Mouse (Mus musculus): ENCODE data around the gene Lhx2. TPM values are rescaled to one million over a fixed set of nuclear protein-coding genes. Genes with fewer than 3 reads are reported as not detected.

Lhx2 gene
- polyA plus RNA-seq, 1 experiment from 2014 or later: not detected

DNA sequence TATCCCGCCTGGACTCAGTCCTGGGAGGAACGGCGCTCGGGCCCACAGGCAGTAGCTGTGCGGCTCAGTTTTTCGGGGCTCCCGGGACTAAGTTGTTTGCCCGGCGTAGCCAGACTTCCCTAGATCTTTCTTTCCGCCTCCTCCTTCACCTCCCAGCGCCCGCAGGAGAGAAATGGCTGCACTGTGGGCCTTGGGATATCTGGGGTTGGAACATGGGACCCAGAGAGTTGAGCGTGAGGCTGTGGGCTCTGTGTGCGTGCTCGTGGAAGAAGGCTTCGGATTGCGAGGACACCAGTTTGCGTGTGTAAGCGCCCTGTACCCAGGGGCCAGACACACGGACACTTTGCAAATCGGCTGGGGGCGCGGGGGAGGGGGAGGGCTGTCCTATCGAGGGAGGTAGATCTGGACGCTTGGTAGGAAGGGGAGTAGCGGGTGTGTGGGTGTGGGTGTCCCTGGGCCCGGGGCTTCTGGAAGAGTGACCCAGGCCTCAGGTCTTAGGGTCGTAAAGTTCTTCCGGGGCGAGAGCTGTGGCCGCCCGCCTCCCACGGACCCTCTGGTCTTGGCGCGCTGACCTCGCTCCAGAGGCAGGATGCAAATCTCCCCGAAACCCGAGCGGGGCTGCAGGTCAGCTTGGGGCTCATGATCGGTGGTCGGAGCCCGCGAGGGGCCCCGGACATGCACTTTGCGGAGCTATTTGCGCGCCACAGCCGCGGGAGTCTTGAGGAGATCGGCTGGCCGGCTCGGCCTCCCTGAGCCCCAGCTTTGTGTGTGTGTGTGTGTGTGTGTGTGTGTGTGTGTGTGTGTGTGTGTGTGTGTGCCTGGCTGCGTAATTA, 17.6 kb downstream of the Lhx2 start:
- 2% methylated on average over 53 of the region's 53 CpGs for WGBS
- Histone ChIP-seq H3K27ac (ENCODE audit: low read length) (no peak overlapping the region), H3K4me1 (ENCODE audit: control insufficient read depth, insufficient read depth, low read length) (peaks cover 13% of the 10 kb centered on the region), H3K27me3 (ENCODE audit: control insufficient read depth, insufficient read depth, low read length) (peaks cover 92% of the 10 kb centered on the region), H3K9ac (ENCODE audit: low read length) (no peak overlapping the region), H3K36me3 (ENCODE audit: control insufficient read depth, insufficient read depth) (no peaks in the 10 kb centered on the region), H3K4me3 (ENCODE audit: low read length) (peak overlapping the region; percentile 15), H3K9me3 (replicated peaks; ENCODE audit: control insufficient read depth, low read length) (no peaks in the 10 kb centered on the region), H3K4me2 (ENCODE audit: low read depth, low read length) (peak overlapping the region; percentile 12; the same call in 1 of the 2 replicates)
- ATAC-seq (replicated peaks; ENCODE audit: extremely low read depth, insufficient read depth, low FRiP score): no peak

- H3K27ac ChIP-seq (ENCODE audit: low read length): no peak overlapping the region
- H3K9me3 ChIP-seq (replicated peaks; ENCODE audit: control insufficient read depth, low read length): no peaks in the 10 kb centered on the region
- H3K36me3 ChIP-seq (ENCODE audit: control insufficient read depth, insufficient read depth): no peaks in the 10 kb centered on the region
- no peak overlapping the region for H3K4me3 ChIP-seq (ENCODE audit: low read length)
- H3K27me3 ChIP-seq (ENCODE audit: control insufficient read depth, insufficient read depth, low read length): peaks cover 92% of the 10 kb centered on the region
- H3K4me2 ChIP-seq (ENCODE audit: low read depth, low read length): no peak overlapping the region
- no peak for ATAC-seq (replicated peaks; ENCODE audit: extremely low read depth, insufficient read depth, low FRiP score)
- 7% methylated on average over 35 of the region's 35 CpGs for WGBS
- H3K9ac ChIP-seq (ENCODE audit: low read length): no peak overlapping the region
- H3K4me1 ChIP-seq (ENCODE audit: control insufficient read depth, insufficient read depth, low read length): peaks cover 8% of the 10 kb centered on the region
Observed at GRCm38 (mm10) chr2:38357294-38358246, 18.5 kb downstream of the Lhx2 start.

DNA sequence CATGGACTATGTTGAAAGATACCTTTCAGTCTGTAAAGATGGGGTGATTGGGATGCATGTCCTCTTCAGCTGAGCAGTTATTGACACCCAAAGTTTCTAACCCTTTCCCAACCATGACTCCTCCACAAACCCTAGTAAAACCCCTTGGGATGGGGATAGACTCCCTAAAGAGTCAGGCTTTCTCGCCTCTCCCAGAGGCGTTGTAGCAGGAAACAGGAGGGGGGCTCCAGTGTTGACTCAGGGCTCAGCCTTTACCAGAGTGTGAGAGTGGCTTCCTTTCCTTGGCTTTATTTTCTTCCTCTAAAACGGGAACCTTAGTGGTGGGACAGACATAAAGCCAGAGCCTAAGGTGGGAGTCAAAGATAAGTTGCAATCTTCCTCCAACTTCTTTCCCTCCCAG, 19.5 kb downstream of the Lhx2 start:
- Histone ChIP-seq H3K9ac (ENCODE audit: low read length) (no peak overlapping the region), H3K4me3 (ENCODE audit: low read length) (no peak overlapping the region), H3K36me3 (ENCODE audit: control insufficient read depth, insufficient read depth) (no peaks in the 10 kb centered on the region), H3K4me1 (ENCODE audit: control insufficient read depth, insufficient read depth, low read length) (peaks cover 8% of the 10 kb centered on the region), H3K9me3 (replicated peaks; ENCODE audit: control insufficient read depth, low read length) (no peaks in the 10 kb centered on the region), H3K27ac (ENCODE audit: low read length) (no peak overlapping the region), H3K27me3 (ENCODE audit: control insufficient read depth, insufficient read depth, low read length) (peaks cover 92% of the 10 kb centered on the region), H3K4me2 (ENCODE audit: low read depth, low read length) (no peak overlapping the region)
- WGBS: 8% methylated on average over 3 of the region's 3 CpGs
- no peak for ATAC-seq (replicated peaks; ENCODE audit: extremely low read depth, insufficient read depth, low FRiP score)

DNA sequence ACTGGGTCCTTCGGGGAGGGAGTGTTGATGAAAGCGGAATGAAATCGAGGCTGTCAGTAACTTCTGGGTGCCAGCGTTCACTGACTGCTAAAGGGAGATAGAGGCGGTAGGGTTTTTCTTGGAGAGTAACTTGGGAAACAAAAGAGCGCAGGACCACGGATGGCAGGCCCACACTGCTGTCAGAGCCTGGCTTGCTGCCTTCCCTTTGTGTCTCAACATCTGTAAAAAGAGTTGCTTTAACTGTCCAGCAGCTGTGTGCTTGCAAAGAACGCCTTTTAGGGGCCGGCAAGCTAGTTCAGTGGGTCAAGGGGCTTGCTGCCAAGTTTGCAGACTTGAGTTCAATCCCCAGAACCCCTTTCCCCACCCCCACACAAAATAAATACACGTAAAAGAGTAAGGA, 20.1 kb downstream of the Lhx2 start:
- WGBS: under 1% methylated on average over 10 of the region's 10 CpGs
- no peak overlapping the region for H3K4me2 ChIP-seq (ENCODE audit: low read depth, low read length)
- no peak for ATAC-seq (replicated peaks; ENCODE audit: extremely low read depth, insufficient read depth, low FRiP score)
- H3K36me3 ChIP-seq (ENCODE audit: control insufficient read depth, insufficient read depth): no peaks in the 10 kb centered on the region
- no peak overlapping the region for H3K27ac ChIP-seq (ENCODE audit: low read length)
- no peak overlapping the region for H3K9ac ChIP-seq (ENCODE audit: low read length)
- H3K9me3 ChIP-seq (replicated peaks; ENCODE audit: control insufficient read depth, low read length): no peaks in the 10 kb centered on the region
- peaks cover 8% of the 10 kb centered on the region for H3K4me1 ChIP-seq (ENCODE audit: control insufficient read depth, insufficient read depth, low read length)
- peaks cover 91% of the 10 kb centered on the region for H3K27me3 ChIP-seq (ENCODE audit: control insufficient read depth, insufficient read depth, low read length)
- H3K4me3 ChIP-seq (ENCODE audit: low read length): no peak overlapping the region

DNA sequence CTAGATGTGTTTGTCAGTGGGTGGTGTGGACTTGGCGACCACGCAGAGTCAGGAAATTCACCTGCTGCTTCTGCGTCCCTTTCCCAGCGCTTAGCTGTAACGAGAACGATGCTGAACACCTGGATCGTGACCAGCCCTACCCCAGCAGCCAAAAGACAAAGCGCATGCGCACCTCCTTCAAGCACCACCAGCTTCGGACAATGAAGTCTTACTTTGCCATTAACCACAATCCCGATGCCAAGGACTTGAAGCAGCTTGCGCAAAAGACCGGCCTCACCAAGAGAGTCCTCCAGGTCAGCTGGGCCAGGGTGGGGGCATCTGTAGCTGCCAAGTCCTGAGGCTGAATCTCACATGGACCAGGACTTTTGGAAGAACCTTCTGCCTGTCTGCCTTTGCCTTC, 20.7 kb downstream of the Lhx2 start:
- no peak for ATAC-seq (replicated peaks; ENCODE audit: extremely low read depth, insufficient read depth, low FRiP score)
- no peak overlapping the region for H3K9ac ChIP-seq (ENCODE audit: low read length)
- no peak overlapping the region for H3K4me2 ChIP-seq (ENCODE audit: low read depth, low read length)
- no peaks in the 10 kb centered on the region for H3K36me3 ChIP-seq (ENCODE audit: control insufficient read depth, insufficient read depth)
- no peaks in the 10 kb centered on the region for H3K9me3 ChIP-seq (replicated peaks; ENCODE audit: control insufficient read depth, low read length)
- H3K27me3 ChIP-seq (ENCODE audit: control insufficient read depth, insufficient read depth, low read length): peaks cover 85% of the 10 kb centered on the region
- WGBS: 9% methylated on average over 13 of the region's 13 CpGs
- H3K27ac ChIP-seq (ENCODE audit: low read length): no peak overlapping the region
- H3K4me3 ChIP-seq (ENCODE audit: low read length): no peak overlapping the region
- H3K4me1 ChIP-seq (ENCODE audit: control insufficient read depth, insufficient read depth, low read length): peaks cover 4% of the 10 kb centered on the region

DNA sequence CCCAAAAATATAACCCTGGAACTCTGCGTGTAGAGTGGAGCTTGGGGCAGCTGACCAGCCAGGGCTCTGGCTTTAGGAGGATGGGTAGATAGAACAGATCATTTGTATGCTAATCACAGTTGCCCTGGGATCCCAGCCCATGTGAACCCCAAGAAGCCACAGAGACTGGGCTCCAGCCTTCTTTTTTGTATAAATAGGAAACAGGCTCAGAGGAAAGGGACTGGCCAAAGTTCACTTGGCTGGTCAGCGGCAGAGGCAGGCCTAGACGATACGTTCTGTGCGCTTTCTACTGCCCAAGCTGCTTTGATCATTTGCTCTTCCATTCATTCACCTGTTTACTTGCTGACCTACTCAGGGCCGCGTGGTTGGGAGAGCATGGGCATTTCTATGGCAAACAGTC, 27.1 kb downstream of the Lhx2 start:
- no peak overlapping the region for H3K27ac ChIP-seq (ENCODE audit: low read length)
- H3K36me3 ChIP-seq (ENCODE audit: control insufficient read depth, insufficient read depth): no peaks in the 10 kb centered on the region
- no peak overlapping the region for H3K4me3 ChIP-seq (ENCODE audit: low read length)
- no peaks in the 10 kb centered on the region for H3K9me3 ChIP-seq (replicated peaks; ENCODE audit: control insufficient read depth, low read length)
- H3K9ac ChIP-seq (ENCODE audit: low read length): no peak overlapping the region
- 0 out of 2 replicates have a peak, but pooled peaks cover 3% of the 10 kb centered on the region for H3K4me1 ChIP-seq (ENCODE audit: control insufficient read depth, insufficient read depth, low read length)
- no peak for ATAC-seq (replicated peaks; ENCODE audit: extremely low read depth, insufficient read depth, low FRiP score)
- H3K4me2 ChIP-seq (ENCODE audit: low read depth, low read length): no peak overlapping the region
- H3K27me3 ChIP-seq (ENCODE audit: control insufficient read depth, insufficient read depth, low read length): peaks cover 69% of the 10 kb centered on the region
- WGBS: 67% methylated on average over 7 of the region's 7 CpGs

DNA sequence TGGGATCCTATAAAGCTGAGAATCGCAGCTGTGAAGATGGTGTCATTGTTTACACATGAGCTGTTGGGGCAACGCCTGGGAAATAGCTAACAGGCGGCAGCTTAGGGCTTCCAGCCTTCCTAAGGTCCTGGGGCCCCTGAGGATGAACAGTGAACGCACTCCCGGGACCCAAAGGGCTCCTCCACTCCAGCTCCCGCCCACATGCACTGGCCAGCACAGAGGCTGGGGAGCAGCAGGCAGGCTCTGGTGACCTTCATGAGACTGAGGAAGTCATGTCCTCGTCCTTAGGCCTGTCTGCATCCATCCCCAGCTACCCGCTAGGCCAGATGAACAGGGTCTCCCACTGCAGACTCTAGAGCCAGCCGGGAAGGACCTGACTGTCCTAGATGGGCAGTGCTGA, 27.9 kb downstream of the Lhx2 start:
- Histone ChIP-seq H3K4me1 (ENCODE audit: control insufficient read depth, insufficient read depth, low read length) (0 out of 2 replicates have a peak, but pooled peaks cover 3% of the 10 kb centered on the region), H3K9ac (ENCODE audit: low read length) (no peak overlapping the region), H3K27me3 (ENCODE audit: control insufficient read depth, insufficient read depth, low read length) (peaks cover 64% of the 10 kb centered on the region), H3K9me3 (replicated peaks; ENCODE audit: control insufficient read depth, low read length) (no peaks in the 10 kb centered on the region), H3K27ac (ENCODE audit: low read length) (no peak overlapping the region), H3K4me2 (ENCODE audit: low read depth, low read length) (no peak overlapping the region), H3K4me3 (ENCODE audit: low read length) (no peak overlapping the region), H3K36me3 (ENCODE audit: control insufficient read depth, insufficient read depth) (no peaks in the 10 kb centered on the region)
- WGBS: 10% methylated on average over 9 of the region's 9 CpGs
- no peak for ATAC-seq (replicated peaks; ENCODE audit: extremely low read depth, insufficient read depth, low FRiP score)

DNA sequence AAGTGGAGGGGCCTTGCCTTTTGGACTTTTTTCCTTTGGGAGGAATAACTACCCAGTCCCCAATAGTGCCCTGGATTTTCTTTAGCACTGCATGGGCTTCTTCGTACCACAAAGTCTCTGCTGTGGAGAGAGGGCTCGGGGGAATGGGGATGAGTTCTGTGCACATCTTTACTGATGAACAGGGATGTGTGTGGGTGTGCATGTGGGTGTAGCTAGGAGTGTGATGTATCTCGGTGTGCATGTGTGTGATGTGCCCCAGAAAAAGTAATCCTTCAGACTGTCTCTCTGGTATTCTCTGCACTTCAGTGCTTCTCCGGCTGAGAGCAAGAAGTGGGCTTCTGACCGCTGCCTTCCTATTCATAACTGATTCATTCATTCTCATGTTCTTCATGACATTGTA, 28.8 kb downstream of the Lhx2 start:
- H3K9me3 ChIP-seq (replicated peaks; ENCODE audit: control insufficient read depth, low read length): no peaks in the 10 kb centered on the region
- H3K4me1 ChIP-seq (ENCODE audit: control insufficient read depth, insufficient read depth, low read length): 0 out of 2 replicates have a peak, but pooled peaks cover 3% of the 10 kb centered on the region
- peaks cover 56% of the 10 kb centered on the region for H3K27me3 ChIP-seq (ENCODE audit: control insufficient read depth, insufficient read depth, low read length)
- H3K9ac ChIP-seq (ENCODE audit: low read length): no peak overlapping the region
- H3K4me3 ChIP-seq (ENCODE audit: low read length): no peak overlapping the region
- H3K4me2 ChIP-seq (ENCODE audit: low read depth, low read length): no peak overlapping the region
- no peaks in the 10 kb centered on the region for H3K36me3 ChIP-seq (ENCODE audit: control insufficient read depth, insufficient read depth)
- no peak overlapping the region for H3K27ac ChIP-seq (ENCODE audit: low read length)
- ATAC-seq (replicated peaks; ENCODE audit: extremely low read depth, insufficient read depth, low FRiP score): no peak
- WGBS: 71% methylated on average over 5 of the region's 5 CpGs
